Mouse (Mus musculus) midbrain, embryonic 10.5 days (tissue): ENCODE measurements around the gene Tnfaip3. TPM values are rescaled to one million over a fixed set of nuclear protein-coding genes. Genes with fewer than 3 reads are reported as not detected.

Experiments
- DNase-seq: peaks from one replicate; pipeline ENCODE4 v3.0.0-alpha.2; 2017; ENCODE audit warnings: low spot score
- H3K27ac ChIP-seq: fragments of 300-500 bp; sonication (generic); replicated peaks from 2 replicates; pipeline ENCODE4 v1.5.1; 2016; ENCODE audit warnings: mild to moderate bottlenecking
- H3K27me3 ChIP-seq: fragments of 300-500 bp; sonication (generic); 2 replicates; pipeline ENCODE4 v1.6.1; 2016; ENCODE audit warnings: low read depth, mild to moderate bottlenecking; ENCODE audit not compliant: poor library complexity, severe bottlenecking
- H3K36me3 ChIP-seq: fragments of 300-500 bp; sonication (generic); 2 replicates; pipeline ENCODE4 v1.6.1; 2016; ENCODE audit warnings: mild to moderate bottlenecking, moderate library complexity
- H3K4me1 ChIP-seq: fragments of 300-500 bp; sonication (generic); 2 replicates; pipeline ENCODE4 v1.6.1; 2016
- H3K4me3 ChIP-seq: fragments of 300-500 bp; sonication (generic); 2 replicates; pipeline ENCODE4 v1.5.1; 2016; ENCODE audit warnings: mild to moderate bottlenecking, moderate library complexity
- H3K9me3 ChIP-seq: fragments of 300-500 bp; sonication (generic); replicated peaks from 2 replicates; pipeline ENCODE4 v1.6.1; 2016; ENCODE audit warnings: mild to moderate bottlenecking
- WGBS: fragments of 180-500 bp; shearing (Covaris S2); methylation state at CpG from one replicate; pipeline ENCODE4 v1.1.7; 2016; 5-methylcytosine and 5-hydroxymethylcytosine counted together
- polyA plus RNA-seq: library from polyadenylated mRNA; unstranded; fragments of >200 nt; fragmentation: Nextera tagmentation; extraction: Ambion mirVana; gene quantifications from 2 replicates; pipeline ENCODE4 v1.2.1, GENCODE M21; 2016

Tnfaip3 gene
- polyA plus RNA-seq, 1 experiment from 2014 or later: 1.8 TPM

GRCm38 (mm10) chr10:19034764-19035163 lies 19.3 kb upstream of the Tnfaip3 start:
- DNase-seq: no peak
- Histone ChIP-seq H3K9me3 (no peaks in the 10 kb centered on the region), H3K27me3 (no peaks in the 10 kb centered on the region), H3K36me3 (no peaks in the 10 kb centered on the region), H3K4me1 (no peaks in the 10 kb centered on the region), H3K4me3 (no peak overlapping the region), H3K27ac (no peak overlapping the region)
- 87% methylated on average over 3 of the region's 3 CpGs for WGBS

GRCm38 (mm10) chr10:19033696-19034095 lies 18.2 kb upstream of the Tnfaip3 start:
- Histone ChIP-seq H3K27ac (no peak overlapping the region), H3K36me3 (no peaks in the 10 kb centered on the region), H3K4me3 (no peak overlapping the region), H3K9me3 (no peaks in the 10 kb centered on the region), H3K27me3 (no peaks in the 10 kb centered on the region), H3K4me1 (no peaks in the 10 kb centered on the region)
- DNase-seq: no peak
- 82% methylated on average over 1 of the region's 1 CpGs for WGBS

GRCm38 (mm10) chr10:19031875-19032274 lies 16.4 kb upstream of the Tnfaip3 start:
- H3K4me1 ChIP-seq: no peaks in the 10 kb centered on the region
- no peak for DNase-seq
- H3K4me3 ChIP-seq: no peak overlapping the region
- H3K27ac ChIP-seq: no peak overlapping the region
- no peaks in the 10 kb centered on the region for H3K36me3 ChIP-seq
- no peaks in the 10 kb centered on the region for H3K9me3 ChIP-seq
- no peaks in the 10 kb centered on the region for H3K27me3 ChIP-seq

GRCm38 (mm10) chr10:19030628-19031027 lies 15.2 kb upstream of the Tnfaip3 start:
- H3K4me1 ChIP-seq: no peaks in the 10 kb centered on the region
- no peak overlapping the region for H3K4me3 ChIP-seq
- WGBS: 85% methylated on average over 2 of the region's 2 CpGs
- H3K36me3 ChIP-seq: no peaks in the 10 kb centered on the region
- H3K27me3 ChIP-seq: no peaks in the 10 kb centered on the region
- no peak for DNase-seq
- H3K27ac ChIP-seq: no peak overlapping the region
- H3K9me3 ChIP-seq: no peaks in the 10 kb centered on the region

- no peaks in the 10 kb centered on the region for H3K9me3 ChIP-seq
- 91% methylated on average over 5 of the region's 5 CpGs for WGBS
- H3K4me1 ChIP-seq: no peaks in the 10 kb centered on the region
- no peak for DNase-seq
- no peaks in the 10 kb centered on the region for H3K27me3 ChIP-seq
- H3K27ac ChIP-seq: no peak overlapping the region
- H3K36me3 ChIP-seq: no peaks in the 10 kb centered on the region
- no peak overlapping the region for H3K4me3 ChIP-seq
Observed at GRCm38 (mm10) chr10:19026710-19027109, 11.3 kb upstream of the Tnfaip3 start.

- Histone ChIP-seq H3K9me3 (no peaks in the 10 kb centered on the region), H3K36me3 (no peaks in the 10 kb centered on the region), H3K27me3 (no peaks in the 10 kb centered on the region), H3K4me1 (no peaks in the 10 kb centered on the region), H3K4me3 (no peak overlapping the region), H3K27ac (no peak overlapping the region)
- WGBS: 85% methylated on average over 5 of the region's 5 CpGs
- no peak for DNase-seq
Observed at GRCm38 (mm10) chr10:19024353-19024752, 8.9 kb upstream of the Tnfaip3 start.

- no peak for DNase-seq
- H3K9me3 ChIP-seq: no peaks in the 10 kb centered on the region
- H3K27ac ChIP-seq: no peak overlapping the region
- 92% methylated on average over 5 of the region's 5 CpGs for WGBS
- H3K4me3 ChIP-seq: no peak overlapping the region
- no peaks in the 10 kb centered on the region for H3K4me1 ChIP-seq
- no peaks in the 10 kb centered on the region for H3K36me3 ChIP-seq
- no peaks in the 10 kb centered on the region for H3K27me3 ChIP-seq
Observed at GRCm38 (mm10) chr10:19023622-19024326, 8.3 kb upstream of the Tnfaip3 start.

- Histone ChIP-seq H3K9me3 (no peaks in the 10 kb centered on the region), H3K27ac (no peak overlapping the region), H3K27me3 (peaks cover 3% of the 10 kb centered on the region), H3K36me3 (no peaks in the 10 kb centered on the region), H3K4me1 (no peaks in the 10 kb centered on the region), H3K4me3 (no peak overlapping the region)
- 97% methylated on average over 1 of the region's 1 CpGs for WGBS
- DNase-seq: no peak
Observed at GRCm38 (mm10) chr10:19022272-19022671, 6.8 kb upstream of the Tnfaip3 start.

GRCm38 (mm10) chr10:19016823-19017471 lies 1.5 kb upstream of the Tnfaip3 start:
- WGBS: 76% methylated on average over 4 of the region's 4 CpGs
- DNase-seq: no peak

GRCm38 (mm10) chr10:19014381-19015256 lies 838 bp downstream of the Tnfaip3 start:
- under 1% methylated on average over 43 of the region's 43 CpGs for WGBS
- peak overlapping the region; percentile 88 for H3K27ac ChIP-seq
- H3K4me1 ChIP-seq: peaks cover 20% of the 10 kb centered on the region

More at GRCm38 (mm10) chr10:19016823-19017471, 1.5 kb upstream of the Tnfaip3 start:
- Histone ChIP-seq H3K27me3 (peaks cover 26% of the 10 kb centered on the region), H3K4me3 (no peak overlapping the region), H3K36me3 (no peaks in the 10 kb centered on the region), H3K4me1 (peaks cover 20% of the 10 kb centered on the region), H3K9me3 (no peaks in the 10 kb centered on the region), H3K27ac (no peak overlapping the region)

GRCm38 (mm10) chr10:19013351-19013750 lies 2.1 kb downstream of the Tnfaip3 start:
- 91% methylated on average over 3 of the region's 3 CpGs for WGBS
- no peaks in the 10 kb centered on the region for H3K9me3 ChIP-seq
- H3K27me3 ChIP-seq: peaks cover 26% of the 10 kb centered on the region
- no peaks in the 10 kb centered on the region for H3K36me3 ChIP-seq
- H3K4me1 ChIP-seq: peaks cover 20% of the 10 kb centered on the region
- no peak overlapping the region for H3K4me3 ChIP-seq
- no peak overlapping the region for H3K27ac ChIP-seq
- no peak for DNase-seq

More at GRCm38 (mm10) chr10:19014381-19015256, 838 bp downstream of the Tnfaip3 start:
- Histone ChIP-seq H3K27me3 (peaks cover 26% of the 10 kb centered on the region), H3K36me3 (no peaks in the 10 kb centered on the region), H3K4me3 (peak overlapping the region; percentile 71), H3K9me3 (no peaks in the 10 kb centered on the region)
- peak; percentile 54 for DNase-seq

GRCm38 (mm10) chr10:19012616-19013015 lies 2.8 kb downstream of the Tnfaip3 start:
- no peaks in the 10 kb centered on the region for H3K9me3 ChIP-seq
- H3K27ac ChIP-seq: no peak overlapping the region
- H3K4me3 ChIP-seq: no peak overlapping the region
- DNase-seq: no peak
- H3K4me1 ChIP-seq: peaks cover 20% of the 10 kb centered on the region
- H3K27me3 ChIP-seq: peaks cover 26% of the 10 kb centered on the region
- H3K36me3 ChIP-seq: no peaks in the 10 kb centered on the region
- WGBS: 88% methylated on average over 3 of the region's 3 CpGs
